Mouse (Mus musculus) olfactory bulb, adult 2 months (tissue): ENCODE measurements around the gene Nap1l5.

Experiments
- CTCF ChIP-seq: fragments of 200-500 bp; IDR thresholded peaks from 2 replicates; pipeline ENCODE4 v1.5.1; 2012; ENCODE audit warnings: low read depth, mild to moderate bottlenecking, low read length, moderate library complexity; ENCODE audit not compliant: insufficient read depth
- POLR2A ChIP-seq: fragments of 200-500 bp; IDR thresholded peaks from 2 replicates; pipeline ENCODE4 v1.6.1; 2012; ENCODE audit warnings: mild to moderate bottlenecking, low read depth, low read length, moderate library complexity; ENCODE audit not compliant: insufficient read depth

GRCm38 (mm10) chr6:58931149-58931548, 24.3 kb upstream of the Nap1l5 start:
- TF ChIP-seq POLR2A (no peak), CTCF (no peak)
